Mouse (Mus musculus) heart, postnatal 4 days (tissue): ENCODE results near the gene Prkcsh. TPM values are rescaled to one million over a fixed set of nuclear protein-coding genes. Genes with fewer than 3 reads are reported as not detected.

Source experiments
- DNase-seq: peaks from one replicate; pipeline ENCODE4 v3.0.0; 2021
- total RNA-seq, 2 experiments: library from RNA; stranded (reverse); gene quantifications; 2 replicates each; pipeline ENCODE4 v1.2.3; 2021

Prkcsh gene
- total RNA-seq, 2 experiments from 2014 or later, result 69.8 to 73.7 TPM

DNA sequence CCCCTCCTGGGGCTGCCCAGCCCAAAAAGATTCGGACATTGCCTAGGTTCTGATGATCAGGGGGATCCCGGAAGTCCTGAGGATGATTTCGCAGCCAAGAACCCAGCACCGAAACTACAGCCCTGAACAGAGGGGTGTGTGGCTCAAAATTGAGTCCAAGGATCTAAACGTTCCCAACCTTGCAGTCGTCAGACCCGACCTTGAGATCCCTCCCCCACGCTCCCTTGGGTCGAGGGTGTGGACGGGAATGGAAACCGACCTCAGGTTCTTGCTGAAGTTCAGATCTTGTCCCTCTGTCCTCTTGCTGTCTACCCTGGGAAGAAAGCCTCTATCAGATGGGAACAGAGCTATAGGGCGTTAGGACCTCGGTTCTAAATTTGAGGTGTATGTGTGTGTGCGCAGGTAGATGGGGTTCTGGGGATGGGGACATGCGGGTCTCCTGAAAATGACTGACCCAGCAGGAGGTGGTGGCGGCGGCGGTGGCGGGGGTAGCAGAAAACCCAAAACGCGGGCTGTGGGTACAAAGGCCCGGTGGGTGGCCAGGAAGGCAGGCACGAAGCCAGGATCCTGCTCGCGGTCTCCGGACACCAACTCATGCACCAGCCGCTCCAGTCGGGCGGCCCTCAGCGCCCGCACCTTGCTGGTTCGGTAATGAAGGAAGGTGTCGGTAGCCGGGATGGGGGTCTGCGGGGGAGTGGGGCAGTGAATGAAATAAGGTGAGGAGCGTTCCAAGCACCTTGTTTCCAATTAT is 14.8 kb upstream of the Prkcsh start:
- DNase-seq, result no peak

DNA sequence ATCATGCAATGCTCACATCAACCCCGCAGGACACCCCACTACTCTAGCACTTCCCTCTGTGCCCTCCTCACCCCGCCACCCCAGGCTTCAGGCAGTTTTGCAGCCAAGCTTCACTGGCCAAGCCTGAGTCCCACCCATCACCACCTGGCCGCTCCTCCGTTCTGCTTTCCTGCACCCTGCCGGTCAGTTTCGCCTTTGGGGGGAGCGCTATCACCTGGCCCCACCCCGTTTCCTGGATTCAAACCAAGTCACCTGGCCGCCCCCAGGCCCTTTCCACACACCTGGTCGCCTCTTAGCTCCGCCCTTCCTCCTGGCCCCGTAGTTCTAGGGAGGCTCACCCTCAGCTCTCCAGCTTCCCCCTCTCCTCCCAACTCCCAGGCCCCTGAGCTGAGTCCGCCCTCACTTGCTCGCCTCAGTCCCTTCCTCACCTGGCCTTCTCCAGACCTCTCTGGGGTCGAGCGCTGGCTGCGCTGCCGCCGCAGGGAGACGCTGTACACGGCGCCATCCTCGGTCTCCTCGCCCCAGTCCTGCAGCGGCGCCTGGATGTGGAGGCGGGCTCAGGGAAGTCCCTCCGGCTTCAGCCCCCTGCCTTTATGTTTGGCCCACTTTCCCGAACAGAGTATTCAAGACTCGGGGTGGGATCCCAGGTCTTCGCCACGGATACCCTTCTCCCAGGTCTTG is 14.0 kb upstream of the Prkcsh start:
- DNase-seq, result no peak

DNA sequence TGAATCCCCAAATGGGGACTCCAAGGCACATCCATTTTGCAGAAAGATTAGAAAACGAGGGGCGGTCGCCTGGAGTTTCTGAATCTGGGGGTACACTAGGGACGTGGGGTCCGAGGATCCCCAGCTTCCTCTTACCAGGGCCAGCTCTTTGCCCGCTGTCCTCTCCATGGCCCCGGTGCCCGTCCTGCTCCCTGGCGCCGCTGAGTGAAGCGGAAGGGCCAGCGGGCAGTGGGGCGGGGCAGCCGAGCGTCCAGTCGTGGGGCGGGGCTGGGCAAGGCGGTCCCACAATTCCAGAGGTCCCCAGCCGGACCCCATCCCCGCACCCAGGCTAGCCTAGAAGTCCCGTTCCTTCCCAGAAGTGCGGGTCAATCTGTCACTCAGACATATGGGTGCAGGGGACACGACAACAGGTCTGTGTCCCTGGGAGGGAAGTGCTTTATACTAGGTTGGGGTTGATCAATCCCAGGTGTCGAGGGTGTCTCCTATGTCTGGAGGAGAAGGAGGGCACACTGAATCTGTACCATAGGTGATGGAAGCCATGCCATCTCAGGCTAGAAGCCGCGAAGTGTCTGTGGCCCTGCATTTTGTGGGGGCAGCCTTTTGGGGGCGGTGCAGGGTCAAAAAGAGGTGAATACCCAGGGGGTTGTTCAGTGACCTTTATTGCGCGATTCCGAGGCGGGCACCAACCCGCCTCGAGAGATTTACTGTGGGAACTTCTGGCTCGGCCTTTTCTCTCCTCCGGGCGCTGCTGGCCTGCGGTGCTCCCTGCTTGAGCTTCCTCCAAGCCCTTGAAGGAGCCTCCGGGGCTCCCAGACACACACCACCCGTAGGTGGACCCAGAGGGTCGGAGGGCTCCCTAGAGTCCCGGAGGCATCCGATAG is 13.1 kb upstream of the Prkcsh start, which contains the start of gene Rgl3:
Gene Rgl3, minus strand, starts transcription at position 217 of the 881 bp plus-strand sequence.
- peak; percentile 54 for DNase-seq

DNA sequence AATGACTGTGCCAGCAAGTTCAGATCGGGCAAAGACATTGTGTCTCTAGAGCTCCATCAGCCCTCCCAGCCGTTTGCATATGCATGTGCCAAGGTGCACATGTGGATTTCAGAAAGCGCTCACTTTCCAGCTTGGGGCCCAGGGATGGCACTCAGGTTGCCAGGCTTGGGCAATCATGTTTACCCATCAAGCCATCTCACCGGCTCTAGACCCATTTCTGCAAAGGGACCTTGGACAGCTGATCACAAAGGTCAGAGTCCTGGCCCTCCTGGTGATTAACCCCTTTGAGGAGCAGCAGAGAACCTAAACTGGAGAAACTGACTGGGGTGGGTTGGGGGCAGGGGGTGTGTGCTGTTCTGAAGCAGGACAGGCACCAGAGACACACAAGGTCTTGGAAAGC is 10.4 kb upstream of the Prkcsh start:
- no peak for DNase-seq

DNA sequence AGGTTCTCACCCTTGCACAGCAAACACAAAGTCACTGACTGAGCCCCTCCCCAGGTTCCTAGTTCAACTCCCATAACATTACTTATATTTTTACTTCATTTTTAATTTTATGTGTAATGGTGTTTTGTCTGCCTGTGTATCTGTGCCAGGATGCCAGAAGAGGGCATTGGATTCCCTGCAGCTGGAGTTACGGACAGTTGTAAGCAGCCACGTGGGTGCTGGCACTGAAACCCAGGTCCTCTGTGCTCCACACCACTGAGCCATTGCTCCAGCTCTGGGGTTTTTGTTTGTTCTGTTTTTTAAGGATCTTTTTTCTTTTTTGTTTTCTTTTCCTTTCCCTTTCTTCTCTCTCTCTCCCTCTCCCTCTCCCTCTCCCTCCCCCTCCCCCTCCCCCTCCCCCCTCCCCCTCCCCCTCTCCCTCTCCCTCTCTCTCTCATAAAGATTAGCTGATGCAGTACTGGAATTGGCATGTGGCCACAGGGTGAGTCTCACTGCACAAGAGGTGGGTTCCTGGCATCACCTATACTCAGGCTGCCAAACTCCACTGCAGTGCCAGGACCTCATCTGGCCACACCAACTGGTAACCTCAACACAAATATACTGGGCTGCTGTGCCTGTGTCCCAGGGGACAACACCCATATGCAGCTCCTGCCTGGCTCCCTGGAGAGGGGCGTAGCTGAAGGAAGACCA is 6.3 kb upstream of the Prkcsh start:
- no peak for DNase-seq

DNA sequence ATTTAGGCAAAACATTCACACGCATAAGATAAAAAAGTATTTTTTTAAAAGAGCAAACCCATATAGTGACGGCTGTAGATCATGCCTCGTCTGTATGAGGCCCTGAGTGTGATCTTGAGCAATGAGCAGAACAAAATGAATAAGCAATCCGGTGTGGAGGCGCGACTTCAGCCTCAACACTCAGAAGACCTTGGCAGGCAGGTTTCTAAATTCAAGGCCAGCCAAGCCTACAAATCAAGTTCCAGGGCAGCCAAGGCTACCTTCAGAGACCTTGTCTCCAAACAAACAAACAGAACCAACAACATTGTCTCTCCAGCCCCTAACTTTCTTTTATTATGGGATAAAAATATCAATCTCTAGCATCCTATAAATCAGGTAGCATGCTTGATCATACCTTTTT is 2.3 kb upstream of the Prkcsh start:
- no peak for DNase-seq

DNA sequence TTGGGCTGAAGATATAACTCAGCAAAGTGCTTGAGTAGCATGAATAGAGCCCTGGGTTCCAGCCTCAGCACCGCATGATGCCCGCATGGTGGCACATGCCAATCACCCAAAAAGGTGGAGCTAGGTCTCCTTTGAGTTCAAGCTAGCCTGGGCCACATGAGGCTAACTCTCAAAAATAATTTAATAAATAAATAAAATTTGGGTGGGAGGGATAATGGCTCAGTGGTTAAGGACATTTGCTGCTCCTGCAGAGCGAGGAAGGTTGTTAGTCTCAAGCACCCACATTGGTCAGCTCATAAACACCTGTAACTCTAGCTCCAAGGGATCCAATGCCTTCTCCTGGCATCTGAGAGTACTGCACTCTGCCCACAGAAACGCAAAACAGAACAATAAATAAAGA is 973 bp upstream of the Prkcsh start:
- DNase-seq, result no peak

DNA sequence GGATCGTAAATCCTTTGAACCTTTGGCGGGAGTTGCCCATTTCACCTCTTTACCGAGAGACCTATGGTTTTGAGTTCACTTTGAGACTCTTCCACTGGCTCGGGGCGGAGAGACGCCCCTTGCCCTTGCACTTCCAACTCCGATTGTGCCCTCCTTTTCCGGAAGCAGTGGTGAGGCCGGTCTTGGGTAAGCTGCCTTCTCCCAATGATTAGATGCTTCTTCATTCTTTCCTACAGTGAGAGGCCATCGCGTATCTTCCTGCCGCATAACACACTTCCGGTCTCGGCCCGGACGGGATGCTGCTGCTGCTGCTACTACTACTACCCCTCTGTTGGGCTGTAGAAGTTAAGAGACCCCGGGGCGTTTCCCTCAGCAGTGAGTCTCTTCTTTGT is 553 bp downstream of the Prkcsh start:
- DNase-seq, result peak; percentile 44

DNA sequence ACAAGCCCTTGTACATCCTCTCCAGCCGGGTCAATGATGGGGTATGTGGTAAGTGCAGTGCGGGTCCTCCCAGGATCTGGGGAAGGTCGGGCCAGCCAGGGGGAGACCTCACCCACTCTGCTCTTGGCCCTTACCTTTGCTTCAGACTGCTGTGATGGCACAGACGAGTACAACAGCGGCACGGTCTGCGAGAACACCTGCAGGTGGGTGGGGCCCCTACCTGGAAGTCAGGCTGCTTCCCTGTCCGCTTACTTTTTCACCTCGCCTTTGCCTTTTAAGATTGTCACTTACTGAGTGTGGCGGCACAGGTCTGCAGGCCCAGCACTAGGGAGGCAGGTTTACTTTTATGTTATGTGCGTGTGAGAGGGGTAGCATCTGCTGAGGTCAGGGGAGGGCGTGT is 1.9 kb downstream of the Prkcsh start:
- DNase-seq, result no peak

DNA sequence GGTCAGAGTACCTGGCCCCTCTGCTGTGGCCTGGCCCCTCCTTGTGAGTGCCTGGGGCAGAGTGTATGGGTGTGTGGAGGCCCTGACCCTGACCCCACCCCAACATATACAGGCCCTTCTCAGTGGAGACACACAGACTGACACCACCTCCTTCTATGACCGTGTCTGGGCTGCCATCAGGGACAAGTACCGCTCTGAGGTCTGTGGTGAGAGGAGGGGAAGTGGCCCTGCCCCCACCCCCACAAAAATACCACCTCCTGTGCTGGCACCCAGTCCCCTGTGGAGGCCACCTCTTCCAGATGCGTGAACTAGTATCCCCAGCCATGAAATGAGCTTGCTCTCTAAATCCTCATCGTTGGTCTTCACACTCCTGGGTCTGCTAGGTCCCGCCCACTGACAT is 8.4 kb downstream of the Prkcsh start:
- no peak for DNase-seq

DNA sequence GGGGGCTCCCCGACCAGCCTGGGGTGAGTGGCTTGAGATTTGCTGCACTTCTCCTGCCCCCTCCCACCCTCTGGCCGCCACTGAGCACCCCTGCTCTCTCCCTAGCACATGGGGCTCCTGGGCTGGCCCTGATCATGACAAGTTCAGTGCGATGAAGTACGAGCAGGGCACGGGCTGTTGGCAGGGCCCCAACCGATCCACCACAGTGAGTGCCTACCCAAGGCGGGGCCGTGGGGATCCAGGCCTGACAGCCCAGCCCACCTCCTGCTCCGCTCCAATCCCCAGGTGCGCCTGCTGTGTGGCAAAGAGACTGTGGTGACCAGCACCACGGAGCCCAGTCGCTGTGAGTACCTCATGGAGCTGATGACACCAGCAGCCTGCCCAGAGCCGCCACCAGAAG is 10.1 kb downstream of the Prkcsh start:
- no peak for DNase-seq

DNA sequence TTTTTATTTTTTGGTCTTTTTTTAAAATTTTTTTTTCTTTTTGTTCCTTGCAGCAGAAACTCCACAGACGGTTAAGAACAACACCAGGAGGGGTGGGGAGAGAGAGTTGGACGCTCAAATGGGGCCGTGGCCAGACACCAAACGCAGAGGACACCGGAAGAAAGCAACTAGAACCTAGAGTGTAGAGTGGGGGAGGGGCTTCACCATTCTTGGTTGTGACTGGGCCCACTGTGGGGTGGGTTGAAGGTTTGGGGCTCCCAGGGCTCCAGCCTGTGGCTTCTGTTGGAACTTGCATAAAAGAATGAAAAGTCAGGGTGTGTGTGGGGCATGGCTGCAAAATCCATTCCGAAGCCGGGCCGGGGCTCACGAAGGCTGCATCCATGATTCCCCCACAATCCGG is 13.6 kb downstream of the Prkcsh start:
- no peak for DNase-seq

DNA sequence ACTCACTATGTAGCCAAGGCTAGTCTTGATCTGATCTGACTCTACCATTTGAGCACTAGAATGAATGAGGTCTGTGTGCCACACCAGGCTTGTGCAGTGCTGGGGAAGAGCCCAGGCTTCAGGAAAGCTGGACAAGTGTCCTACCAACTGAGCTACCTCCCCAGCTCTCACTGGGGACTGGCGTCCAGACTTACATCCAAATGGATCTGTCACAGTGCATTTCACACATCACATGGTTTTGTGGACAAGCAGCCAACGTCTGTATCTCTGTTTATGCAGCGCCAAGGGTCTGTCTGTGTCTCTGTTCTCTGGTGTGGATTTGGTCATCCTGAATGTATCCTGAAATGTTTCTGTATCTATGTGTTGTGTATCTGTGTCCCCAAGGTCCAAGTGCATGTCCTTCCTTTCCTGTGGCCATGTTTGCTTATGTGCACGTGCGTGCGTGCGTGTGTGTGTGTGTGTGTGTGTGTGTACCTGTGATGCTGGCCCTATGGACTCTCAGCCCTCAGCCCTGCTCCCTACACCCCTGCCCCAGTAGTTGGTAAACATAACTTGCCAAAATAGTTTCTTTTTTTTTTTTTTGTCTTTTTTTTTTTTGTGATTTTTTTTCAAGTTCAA is 14.7 kb downstream of the Prkcsh start:
- no peak for DNase-seq

DNA sequence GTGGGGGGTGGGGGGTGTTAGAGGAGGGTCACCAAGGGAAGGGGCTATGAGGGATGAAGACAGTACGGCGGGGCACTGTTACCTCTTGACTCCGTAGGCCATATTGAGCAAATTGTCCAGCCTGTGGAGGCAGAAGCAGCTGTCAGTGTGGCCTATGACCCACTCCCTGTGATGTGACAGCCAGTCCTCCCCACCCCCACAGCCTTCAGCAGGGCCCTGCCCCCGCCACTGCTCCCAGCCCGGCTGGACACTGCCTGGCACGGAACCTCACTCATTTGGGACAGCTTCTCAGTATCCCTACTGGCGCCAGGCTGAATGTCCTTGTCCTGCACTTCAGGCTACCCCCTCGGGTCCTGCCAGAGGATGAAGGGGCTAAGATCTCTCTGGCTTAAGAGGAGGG is 22.0 kb downstream of the Prkcsh start:
- DNase-seq, result no peak

DNA sequence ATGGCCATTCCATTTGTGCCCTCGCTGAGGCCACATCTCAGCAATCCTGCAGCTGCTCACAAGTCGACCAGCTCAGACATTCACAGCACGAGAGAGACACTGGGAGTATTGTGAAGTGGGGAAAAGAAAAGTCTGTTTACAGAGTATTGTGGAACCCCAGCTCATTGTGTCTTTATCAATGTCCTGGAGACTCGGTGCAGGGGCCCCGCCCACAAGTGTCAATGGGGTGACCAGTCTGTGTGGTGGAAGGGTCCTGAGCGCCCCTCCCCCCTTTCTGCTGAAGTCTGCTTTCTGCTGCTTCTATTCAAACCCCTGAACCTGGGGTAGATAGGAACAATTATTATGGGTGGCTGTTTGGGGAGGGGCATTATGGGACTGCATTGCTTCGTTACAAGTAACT is 25.9 kb downstream of the Prkcsh start:
- DNase-seq, result no peak

DNA sequence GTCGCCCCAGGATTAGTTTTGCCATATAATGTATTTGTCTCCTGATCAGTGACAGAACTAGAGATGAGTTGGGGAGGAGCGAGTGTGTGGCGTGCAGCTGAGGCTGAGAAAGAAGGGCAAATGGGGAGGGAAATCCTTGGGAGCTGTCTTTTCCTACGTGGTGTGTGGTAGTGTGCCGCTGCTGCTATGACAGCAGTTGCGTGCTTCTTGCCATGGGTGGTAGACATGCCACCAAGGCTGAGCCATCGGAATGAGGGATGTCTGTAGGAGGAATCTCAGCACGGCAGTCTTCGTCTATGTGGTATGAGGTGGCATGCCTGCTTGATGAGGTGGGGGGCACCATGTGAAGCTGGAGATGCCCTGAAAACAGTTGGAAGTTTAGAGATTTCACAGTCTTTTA is 27.8 kb downstream of the Prkcsh start:
- DNase-seq, result no peak

DNA sequence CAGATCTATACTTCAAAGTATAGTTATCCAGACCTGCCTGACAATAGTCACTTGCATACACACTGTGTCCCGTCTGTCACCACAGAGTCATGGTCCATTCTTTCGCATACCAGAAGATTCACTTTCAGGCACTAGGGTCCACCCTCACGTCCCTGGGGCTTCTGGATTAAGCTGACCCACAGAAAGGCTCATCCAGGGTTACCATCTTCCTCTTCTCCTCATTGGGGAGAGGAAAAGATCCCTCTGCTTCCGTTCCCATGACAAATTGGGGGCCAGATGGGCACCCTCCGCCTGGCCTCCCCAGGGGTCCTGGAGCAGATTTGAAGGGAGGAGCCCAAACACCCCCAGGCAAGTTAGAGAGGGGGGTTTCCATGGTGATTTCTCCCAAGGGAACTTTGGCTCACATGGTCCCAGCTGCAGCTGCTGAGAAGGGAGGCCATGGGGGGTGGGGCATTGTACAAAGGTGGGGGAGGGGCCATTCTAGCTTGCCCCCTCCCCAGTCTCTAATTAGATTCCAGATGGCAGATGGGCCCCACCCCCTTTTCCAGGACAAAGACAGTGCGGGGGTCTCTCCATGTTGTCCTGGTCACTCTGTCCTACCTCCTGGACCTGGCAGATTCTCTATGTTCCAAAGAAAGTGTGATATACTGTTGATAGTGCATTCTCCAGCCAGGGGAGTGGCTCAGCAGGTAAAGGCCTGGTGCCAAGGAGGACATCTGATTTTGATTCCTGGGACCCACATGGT is 32.9 kb downstream of the Prkcsh start:
- no peak for DNase-seq

DNA sequence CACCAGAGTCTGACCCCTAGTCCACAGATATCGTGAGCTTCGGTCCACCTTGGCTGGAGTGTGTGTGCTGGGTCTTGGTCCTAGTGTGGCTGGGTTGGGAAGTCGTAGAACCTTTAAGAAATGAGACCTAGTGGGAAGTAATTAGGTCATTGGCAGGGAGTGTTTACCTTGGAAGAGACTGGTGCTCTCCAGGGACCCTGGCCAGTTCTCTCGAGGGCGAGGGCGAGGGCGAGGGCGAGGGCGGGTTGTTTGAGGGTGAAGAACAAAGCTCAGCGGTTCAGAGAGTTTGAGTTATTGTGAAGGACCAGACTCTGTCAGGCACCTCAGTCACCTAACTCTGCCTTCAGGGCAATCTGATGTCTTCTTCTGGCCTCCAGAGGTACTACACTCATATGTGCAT is 35.2 kb downstream of the Prkcsh start:
- no peak for DNase-seq

DNA sequence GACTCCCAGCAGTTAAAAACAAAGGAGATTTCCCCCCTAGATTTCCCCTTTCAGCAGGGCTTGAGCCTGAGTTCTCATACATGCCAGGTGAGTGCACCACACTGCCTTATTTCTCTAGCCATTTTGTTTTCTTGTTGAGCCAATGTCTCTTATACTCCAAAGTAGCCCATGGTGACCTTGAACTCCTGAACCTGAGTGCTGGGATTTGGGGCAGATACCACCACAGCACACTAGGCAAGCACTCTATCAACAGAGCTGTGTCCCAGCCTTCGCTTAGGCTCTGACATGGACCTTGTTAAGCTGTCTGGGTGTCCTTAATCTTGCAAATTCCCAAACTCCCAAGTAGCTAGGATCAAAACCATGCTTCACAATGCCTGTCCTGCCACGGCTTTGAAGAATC is 39.2 kb downstream of the Prkcsh start:
- no peak for DNase-seq

DNA sequence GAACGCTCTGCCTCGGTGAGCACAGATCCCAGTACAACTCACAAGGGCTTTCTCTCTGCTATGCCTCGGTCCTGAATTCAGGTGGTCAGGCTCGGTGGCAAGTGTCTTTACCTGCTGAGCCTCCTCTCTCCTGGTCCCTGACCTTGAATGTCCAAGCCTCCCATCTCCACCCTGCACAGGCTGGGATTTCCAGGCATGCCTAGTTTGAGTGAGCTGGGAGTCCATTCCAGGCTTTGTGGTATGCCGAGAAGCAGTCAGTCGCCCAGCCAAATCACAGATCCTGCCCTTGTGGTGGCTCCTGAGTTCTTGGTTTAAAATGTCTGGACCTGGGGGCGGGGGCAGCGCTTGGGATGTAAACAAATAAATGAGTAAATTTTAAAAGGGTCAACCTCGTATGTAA is 44.7 kb downstream of the Prkcsh start:
- no peak for DNase-seq

DNA sequence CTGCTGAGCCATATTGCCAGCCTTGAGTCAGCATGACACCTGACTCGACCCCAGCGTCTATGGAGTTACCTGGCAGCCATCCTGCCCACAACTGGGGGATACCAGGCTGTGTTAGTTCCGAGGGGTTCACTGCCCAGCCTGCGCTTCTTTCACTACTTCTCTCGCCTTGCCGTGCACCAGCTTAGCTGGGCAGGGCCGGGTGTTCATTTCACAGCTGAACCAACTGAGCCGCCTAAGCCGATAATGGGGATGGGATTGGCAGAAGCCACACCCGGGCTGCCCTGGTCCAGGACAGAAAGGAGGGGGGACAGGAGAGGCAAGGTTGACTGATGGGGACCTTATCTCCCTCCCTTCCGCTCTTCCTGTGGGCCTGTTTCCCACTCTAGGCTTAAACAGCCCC is 46.7 kb downstream of the Prkcsh start:
- no peak for DNase-seq
